Mouse (Mus musculus) ovary, adult 18-20 months (tissue): ENCODE measurements around the gene Sema5b.

ENCODE experiments used
- DNase-seq: peaks from one replicate; pipeline ENCODE4 v3.0.0; 2022; ENCODE audit warnings: low spot score, mixed read lengths

Sema5b gene

GRCm38 (mm10) chr16:35541117-35541641 lies at the start of gene Sema5b:
Gene Sema5b, plus strand, starts transcription at chr16:35541145.
- DNase-seq = peak; percentile 33

DNA sequence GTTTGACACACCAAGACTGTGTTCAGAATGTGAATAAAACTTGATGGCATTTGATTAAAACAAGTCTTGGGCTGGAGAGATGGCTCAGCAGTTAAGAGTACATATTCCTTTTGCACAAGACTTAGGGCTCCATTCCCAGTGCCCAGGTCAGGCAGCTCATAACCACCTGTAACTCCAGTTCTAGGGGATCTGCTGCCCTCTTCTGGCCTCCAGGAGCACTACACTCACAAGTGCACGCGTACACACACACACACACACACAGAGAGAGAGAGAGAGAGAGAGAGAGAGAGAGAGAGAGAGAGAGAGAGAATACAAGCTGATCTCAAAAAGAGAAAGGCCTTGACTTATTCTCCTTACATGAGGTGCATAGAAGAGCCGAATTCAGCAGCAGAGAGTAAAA lies 40.6 kb upstream of the Sema5b start:
- DNase-seq = no peak

- no peak for DNase-seq
Observed at GRCm38 (mm10) chr16:35501106-35501760, 39.7 kb upstream of the Sema5b start.

DNA sequence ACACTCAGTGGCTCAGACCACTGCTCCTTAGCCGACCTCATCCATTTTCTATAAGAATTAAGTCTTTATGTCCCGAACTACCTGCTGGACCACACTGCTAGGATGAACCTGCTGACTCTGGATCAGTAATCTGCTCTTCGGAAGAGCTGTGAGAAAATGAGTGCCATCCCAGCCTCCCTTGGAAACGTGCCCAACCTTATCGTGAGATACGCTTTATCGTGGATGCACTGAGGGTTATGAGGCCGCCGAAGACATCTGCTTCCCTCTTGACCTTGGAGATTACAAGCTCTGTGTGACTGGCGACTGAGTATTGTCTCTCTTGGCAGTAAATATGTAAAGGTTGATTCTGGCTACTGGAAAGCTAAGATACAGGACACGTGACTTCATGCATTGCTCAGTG lies 38.5 kb upstream of the Sema5b start:
- peak; percentile 76 for DNase-seq

- no peak for DNase-seq
Observed at GRCm38 (mm10) chr16:35504266-35504665, 36.7 kb upstream of the Sema5b start.

GRCm38 (mm10) chr16:35505786-35506185 lies 35.2 kb upstream of the Sema5b start:
- DNase-seq = no peak

GRCm38 (mm10) chr16:35508581-35508980 lies 32.4 kb upstream of the Sema5b start:
- no peak for DNase-seq

GRCm38 (mm10) chr16:35509331-35510070 lies 31.4 kb upstream of the Sema5b start:
- no peak for DNase-seq

GRCm38 (mm10) chr16:35515977-35516612 lies 24.9 kb upstream of the Sema5b start:
- DNase-seq = no peak

GRCm38 (mm10) chr16:35517976-35518951 lies 22.7 kb upstream of the Sema5b start:
- DNase-seq = no peak

DNA sequence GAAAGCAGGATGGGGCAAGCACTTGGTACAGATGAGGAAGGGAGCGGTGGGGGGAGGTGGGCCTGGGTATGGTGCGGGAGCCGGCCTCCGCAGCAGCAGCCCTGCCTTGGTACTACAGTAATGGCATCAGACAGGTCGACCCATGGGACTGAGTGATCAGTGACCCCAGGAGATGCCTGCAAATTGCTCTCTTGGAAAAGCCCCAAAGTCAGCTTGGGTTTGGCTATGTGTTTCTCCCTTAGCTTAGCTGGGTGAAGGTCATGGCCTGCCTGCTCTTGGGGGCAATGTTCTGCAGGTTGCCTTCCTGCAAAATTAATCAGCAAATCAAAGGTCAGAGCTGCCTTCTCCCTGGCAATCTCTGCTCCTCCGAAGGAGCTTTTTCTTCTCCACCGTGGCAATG lies 21.7 kb upstream of the Sema5b start:
- DNase-seq = no peak

DNA sequence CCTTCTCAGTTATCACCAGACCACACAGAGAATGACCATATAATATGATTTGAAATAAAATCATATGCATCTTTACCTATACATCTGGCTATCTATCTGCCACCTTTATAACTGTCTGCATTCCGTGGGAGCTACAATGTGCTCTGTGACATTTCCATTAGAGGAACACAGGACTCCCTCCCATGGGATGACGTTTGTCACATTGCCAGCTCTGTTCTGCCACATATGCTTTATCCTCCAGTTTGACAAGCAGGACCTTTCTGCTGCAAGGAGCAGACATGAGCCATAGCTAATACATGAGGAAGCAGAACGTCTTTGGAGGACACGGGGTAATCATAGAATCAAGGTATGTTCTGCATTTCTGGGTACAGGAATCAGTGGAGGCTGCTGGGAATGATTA lies 16.7 kb upstream of the Sema5b start:
- DNase-seq = no peak

DNA sequence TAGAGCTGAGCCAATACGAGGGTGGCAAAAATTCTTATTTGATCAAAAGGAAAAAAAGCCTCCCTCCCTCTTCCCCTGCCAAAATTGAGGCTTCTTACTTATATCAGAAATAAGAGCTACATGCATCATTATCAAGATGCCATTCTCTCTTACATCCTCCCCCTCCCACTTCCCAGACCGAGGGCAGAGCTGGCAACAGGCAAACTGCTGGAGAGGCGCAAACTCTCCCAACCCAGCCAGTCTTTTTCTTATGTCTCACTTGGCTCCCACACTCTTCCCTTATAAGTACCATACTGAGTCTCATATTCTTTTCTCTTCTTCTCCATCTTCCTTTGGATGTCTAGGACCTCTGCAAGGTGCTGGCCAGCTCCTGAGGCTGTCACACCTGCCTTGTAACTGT lies 6.3 kb upstream of the Sema5b start:
- DNase-seq = no peak

DNA sequence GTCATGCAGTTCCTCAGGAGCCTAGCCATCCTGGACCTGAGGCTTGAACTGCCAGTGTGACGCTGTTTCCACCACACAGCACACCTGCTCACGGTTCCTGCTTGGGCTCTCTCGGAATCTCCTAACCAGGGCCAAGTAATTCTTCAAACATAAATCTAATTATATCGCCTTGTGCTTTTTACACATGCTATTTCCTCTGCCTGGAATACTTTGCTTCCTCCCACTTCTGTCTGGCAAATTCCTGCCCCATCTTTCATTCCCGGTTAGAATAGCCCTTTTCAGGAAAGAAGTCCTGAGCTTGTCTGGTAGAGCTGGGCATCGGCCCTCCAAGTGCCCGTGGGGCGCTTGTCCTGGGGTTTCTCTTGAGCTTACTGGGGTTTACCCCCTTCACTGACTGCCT lies 3.3 kb upstream of the Sema5b start:
- DNase-seq = no peak

- DNase-seq = no peak
Observed at GRCm38 (mm10) chr16:35539041-35539440, 1.9 kb upstream of the Sema5b start.

DNA sequence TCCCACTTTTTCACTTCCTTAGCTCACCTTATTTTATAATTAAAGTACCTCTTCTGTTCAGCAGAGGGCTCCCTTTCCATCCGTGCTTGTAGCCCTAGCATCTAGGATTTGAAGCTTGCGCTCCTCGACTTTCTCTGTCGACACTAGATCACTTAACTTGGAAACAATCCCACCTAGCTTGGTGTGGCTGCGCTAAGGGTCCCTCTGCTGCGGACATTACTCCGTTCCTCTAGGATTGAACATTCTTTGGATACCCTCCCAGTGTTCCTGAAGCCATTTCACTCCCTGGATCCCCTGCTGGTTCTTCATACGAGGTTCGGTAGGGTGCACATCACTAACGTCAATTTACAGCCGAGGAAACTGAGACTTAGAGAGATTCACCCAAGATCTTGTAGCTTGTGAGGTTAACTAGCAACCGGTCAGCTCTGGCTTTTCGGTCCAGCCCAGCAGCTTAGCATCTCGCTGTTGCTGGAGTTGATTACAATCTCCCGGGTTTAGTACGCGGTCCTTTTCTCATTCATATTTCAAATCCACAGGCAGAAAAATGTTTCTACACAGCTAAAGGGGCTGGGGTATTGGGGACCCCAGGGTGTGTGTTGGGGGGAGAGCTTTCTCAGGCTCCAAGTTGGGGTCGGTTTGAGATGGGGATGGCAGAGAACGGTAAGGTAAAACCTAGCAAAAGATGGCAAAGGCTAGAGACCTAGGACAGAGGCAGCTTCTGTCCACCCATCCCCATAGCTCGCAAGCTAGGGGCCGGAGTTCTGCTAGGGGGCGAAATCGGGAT lies 420 bp upstream of the Sema5b start:
- no peak for DNase-seq

- DNase-seq = no peak
Observed at GRCm38 (mm10) chr16:35541661-35542420, 896 bp downstream of the Sema5b start.

GRCm38 (mm10) chr16:35542421-35542780 lies 1.5 kb downstream of the Sema5b start:
- no peak for DNase-seq

- DNase-seq = no peak
Observed at GRCm38 (mm10) chr16:35545723-35546122, 4.8 kb downstream of the Sema5b start.

DNA sequence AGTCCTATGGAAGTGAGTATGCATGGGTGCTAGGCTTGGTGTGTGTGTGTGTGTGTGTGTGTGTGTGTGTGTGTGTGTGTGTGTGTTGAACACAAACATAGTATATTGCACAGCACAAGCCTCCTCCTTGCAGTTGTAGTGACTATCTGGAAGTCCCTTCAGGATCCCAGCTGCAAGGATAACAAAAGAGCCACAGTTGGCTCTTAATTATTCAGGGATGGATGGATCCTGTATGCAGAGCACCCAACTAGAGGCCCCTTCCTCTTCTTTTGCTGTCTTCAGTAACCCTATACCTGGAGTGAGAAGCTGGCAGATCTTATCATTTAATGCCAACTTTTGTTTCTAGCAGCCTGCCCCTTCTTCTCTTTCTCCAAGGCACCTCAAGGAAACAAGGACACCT lies 7.0 kb downstream of the Sema5b start:
- DNase-seq = no peak
